Mouse (Mus musculus) C2C12 (cell line): ENCODE data around the gene Atg4c. TPM values are rescaled to one million over a fixed set of nuclear protein-coding genes. Genes with fewer than 3 reads are reported as not detected.
A peak's percentile ranks its signal among the peaks of the same experiment; 100 is the strongest.

Experiments used
- H3K27me3 ChIP-seq: one replicate; pipeline ENCODE4 v1.6.1; 2011; ENCODE audit not compliant: control insufficient read depth, insufficient read depth, insufficient read length
- H3K36me3 ChIP-seq: one replicate; pipeline ENCODE4 v1.6.1; 2011; ENCODE audit not compliant: control insufficient read depth, insufficient read depth
- H3K4me3 ChIP-seq: one replicate; pipeline ENCODE4 v1.5.1; 2011; ENCODE audit warnings: mild to moderate bottlenecking, control low read depth; ENCODE audit not compliant: poor library complexity, insufficient read depth, severe bottlenecking
- H3K79me2 ChIP-seq: one replicate; pipeline ENCODE4 v1.6.1; 2011; ENCODE audit not compliant: control insufficient read depth, insufficient read depth
- H3K79me3 ChIP-seq: one replicate; pipeline ENCODE4 v1.6.1; 2011; ENCODE audit warnings: low read depth, control low read depth
- H3ac ChIP-seq: one replicate; pipeline ENCODE3; 2011; ENCODE audit warnings: low read depth; ENCODE audit not compliant: control insufficient read depth, insufficient read length
- CEBPB ChIP-seq: IDR thresholded peaks from one replicate; pipeline ENCODE4 v1.6.1; 2011; ENCODE audit warnings: low read depth, mild to moderate bottlenecking, control low read depth, moderate library complexity
- CTCF ChIP-seq: IDR thresholded peaks from one replicate; pipeline ENCODE4 v1.5.1; 2011; ENCODE audit not compliant: control insufficient read depth, insufficient read depth, insufficient read length
- FOSL1 ChIP-seq: IDR thresholded peaks from one replicate; pipeline ENCODE4 v1.8.0; 2011; ENCODE audit warnings: mild to moderate bottlenecking, low read length; ENCODE audit not compliant: poor library complexity, insufficient read depth, severe bottlenecking
- MAX ChIP-seq: IDR thresholded peaks from one replicate; pipeline ENCODE4 v1.6.1; 2011; ENCODE audit warnings: mild to moderate bottlenecking, control low read depth
- MYOD1 ChIP-seq: IDR thresholded peaks from one replicate; pipeline ENCODE4 v1.6.1; 2011; ENCODE audit warnings: low read depth; ENCODE audit not compliant: control insufficient read depth, insufficient read length
- MYOG ChIP-seq: IDR thresholded peaks from one replicate; pipeline ENCODE4 v1.6.1; 2011; ENCODE audit not compliant: control insufficient read depth, insufficient read length; ENCODE audit errors: extremely low read depth
- USF1 ChIP-seq: IDR thresholded peaks from one replicate; pipeline ENCODE4 v1.6.1; 2011; ENCODE audit warnings: low read depth, mild to moderate bottlenecking, control low read depth, moderate library complexity
- polyA plus RNA-seq: library from polyadenylated mRNA; unstranded; fragments of >200 nt; fragmentation: generic; extraction: Trizol; gene quantifications from one replicate; pipeline ENCODE4 v1.2.1, GENCODE M21; 2012; ENCODE audit warnings: missing spikeins

Gene Atg4c
- polyA plus RNA-seq, 1 experiment: 2.6 TPM

DNA sequence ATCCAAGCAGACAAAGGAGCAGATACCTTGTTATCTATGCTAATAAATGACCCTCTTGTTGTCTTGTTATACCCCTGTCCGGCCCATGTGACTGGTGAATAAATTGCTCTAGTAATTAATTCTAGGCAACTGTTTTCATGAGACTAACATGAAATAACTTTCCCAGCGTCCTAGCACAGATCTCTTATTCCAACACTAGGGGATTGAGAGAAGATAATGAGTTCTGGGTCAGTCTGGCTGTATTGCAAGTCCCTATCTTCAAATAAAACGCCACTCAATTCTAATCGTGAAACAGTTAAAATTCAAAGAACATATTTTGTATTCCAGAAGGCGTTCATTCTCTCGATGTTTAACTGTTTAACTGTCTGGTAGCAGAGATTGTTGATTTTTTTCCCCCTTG, 520 bp upstream of the Atg4c start:
- TF ChIP-seq MYOD1 (no peak), CEBPB (no peak)
- Histone ChIP-seq H3K79me3 (peaks cover 2% of the 10 kb centered on the region), H3K79me2 (peaks cover 12% of the 10 kb centered on the region), H3ac (no peak overlapping the region), H3K4me3 (peak overlapping the region; percentile 61), H3K27me3 (no peaks in the 10 kb centered on the region), H3K36me3 (no peaks in the 10 kb centered on the region)

DNA sequence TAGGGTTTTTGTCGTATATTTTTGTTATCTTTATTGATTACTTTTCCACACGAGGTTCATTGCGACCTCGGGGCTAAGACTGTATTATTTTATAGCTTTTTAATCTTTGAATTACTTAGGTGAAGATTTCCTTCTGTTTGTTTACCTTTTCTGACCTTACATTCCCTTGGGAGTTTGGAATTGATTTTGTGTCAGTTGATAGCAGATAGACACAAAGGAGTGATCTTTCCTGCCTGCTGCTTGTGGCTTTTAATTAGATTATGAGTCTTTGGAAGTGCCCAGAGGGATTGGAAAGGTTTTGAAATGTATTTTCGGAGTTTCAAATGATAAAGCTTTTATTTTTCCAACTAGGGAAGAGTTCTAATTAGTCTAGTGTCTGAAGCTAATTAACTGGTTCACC, 1.1 kb downstream of the Atg4c start:
- Histone ChIP-seq H3K79me2 (peaks cover 12% of the 10 kb centered on the region), H3K4me3 (peak overlapping the region; percentile 61), H3K36me3 (no peaks in the 10 kb centered on the region), H3K79me3 (peaks cover 2% of the 10 kb centered on the region), H3ac (peak overlapping the region; percentile 65), H3K27me3 (no peaks in the 10 kb centered on the region)
- TF ChIP-seq FOSL1 (no peak), MYOG (no peak), CTCF (no peak), USF1 (no peak), MAX (no peak), CEBPB (no peak), MYOD1 (no peak)

DNA sequence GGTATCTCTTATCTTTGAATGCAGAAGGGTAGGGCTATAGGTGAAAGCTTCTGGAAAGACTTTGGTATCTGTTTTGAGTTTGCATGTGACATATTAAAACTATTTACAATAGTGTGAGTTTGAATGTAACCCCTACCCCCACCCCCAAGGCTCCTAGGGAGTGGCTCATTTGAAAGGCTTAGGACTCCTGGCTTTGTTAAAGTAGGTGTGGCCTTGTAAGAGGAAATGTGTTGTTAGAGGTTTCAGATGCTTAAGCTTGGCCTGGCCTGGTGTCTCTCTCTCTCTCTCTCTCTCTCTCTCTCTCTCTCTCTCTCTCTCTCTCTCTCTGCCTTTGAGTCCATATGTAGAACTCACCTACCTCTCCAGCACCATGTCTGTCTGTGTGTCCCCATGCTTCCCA, 5.0 kb downstream of the Atg4c start:
- Histone ChIP-seq H3K36me3 (no peaks in the 10 kb centered on the region), H3K27me3 (no peaks in the 10 kb centered on the region), H3K4me3 (no peak overlapping the region), H3K79me2 (peaks cover 12% of the 10 kb centered on the region), H3K79me3 (peaks cover 2% of the 10 kb centered on the region), H3ac (no peak overlapping the region)
- TF ChIP-seq MYOD1 (no peak), CTCF (no peak), CEBPB (no peak)

DNA sequence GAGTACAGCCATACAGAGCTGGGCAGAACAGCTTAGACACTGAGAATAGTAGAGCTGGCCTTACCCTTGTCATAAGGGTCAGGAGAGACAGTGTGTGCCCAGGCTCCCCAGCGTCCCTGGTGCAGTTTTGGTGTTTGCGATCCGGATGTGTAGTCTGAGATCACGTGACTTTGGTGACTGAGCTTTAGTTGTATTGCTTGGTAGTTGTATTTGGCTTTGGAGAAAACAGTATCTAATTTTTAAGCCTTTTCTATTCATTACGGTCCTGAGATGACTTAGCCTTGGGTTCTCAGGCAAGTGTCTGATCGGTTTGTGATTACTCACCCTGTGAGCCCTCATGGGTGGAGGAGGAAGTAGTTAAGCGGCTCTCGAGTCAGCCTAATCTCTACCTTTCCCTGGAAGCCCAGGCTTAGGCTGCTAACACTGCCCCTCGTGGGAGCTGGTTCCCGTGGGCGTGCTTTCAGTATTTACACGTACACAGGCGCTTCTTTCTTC, 6.1 kb downstream of the Atg4c start:
- Histone ChIP-seq H3K4me3 (no peak overlapping the region), H3ac (no peak overlapping the region), H3K27me3 (no peaks in the 10 kb centered on the region), H3K79me3 (peaks cover under 1% of the 10 kb centered on the region), H3K36me3 (no peaks in the 10 kb centered on the region), H3K79me2 (peaks cover 2% of the 10 kb centered on the region)
- TF ChIP-seq MAX: no peak
- TF ChIP-seq FOSL1: no peak
- no peak for TF ChIP-seq USF1
- no peak for TF ChIP-seq MYOG
- TF ChIP-seq CTCF: no peak
- TF ChIP-seq MYOD1: no peak
- TF ChIP-seq CEBPB: no peak

DNA sequence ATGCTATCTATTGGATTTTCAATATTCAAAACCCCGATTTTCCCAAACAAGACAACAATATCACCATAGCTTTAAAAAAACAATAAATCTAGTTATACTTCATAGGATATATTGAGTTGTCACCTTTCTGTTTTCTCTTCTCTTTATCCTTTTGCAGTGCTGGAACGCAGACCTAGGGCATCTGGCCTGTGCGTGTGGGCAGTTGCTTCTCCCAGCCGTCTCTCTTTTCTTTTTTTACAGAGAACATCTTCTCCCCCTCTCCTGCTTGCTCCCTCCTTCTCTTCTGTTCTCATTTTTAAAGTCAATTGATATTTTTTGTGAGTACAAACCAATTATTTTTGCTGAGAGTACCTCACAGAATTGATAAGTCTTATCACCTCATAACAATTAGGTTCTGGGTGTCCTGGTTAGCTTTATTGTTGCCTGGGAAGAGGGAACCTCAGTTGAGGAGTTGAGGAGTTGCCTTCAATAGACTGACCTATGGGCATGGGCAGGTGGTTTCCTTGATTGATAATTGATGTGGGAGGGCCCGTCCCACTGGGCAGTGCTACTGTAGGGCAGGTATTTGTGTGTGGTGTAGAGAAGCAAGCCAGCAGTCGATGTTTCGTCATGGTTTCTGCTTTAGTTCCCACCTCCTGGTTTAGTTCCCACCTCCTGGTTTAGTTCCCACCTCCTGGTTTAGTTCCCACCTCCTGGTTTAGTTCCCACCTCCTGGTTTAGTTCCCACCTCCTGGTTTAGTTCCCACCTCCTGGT, 6.8 kb downstream of the Atg4c start:
- H3K79me3 ChIP-seq: no peaks in the 10 kb centered on the region
- no peak overlapping the region for H3K4me3 ChIP-seq
- TF ChIP-seq MYOG (no peak), MYOD1 (no peak), FOSL1 (no peak), MAX (no peak), USF1 (no peak), CTCF (no peak), CEBPB (no peak)

DNA sequence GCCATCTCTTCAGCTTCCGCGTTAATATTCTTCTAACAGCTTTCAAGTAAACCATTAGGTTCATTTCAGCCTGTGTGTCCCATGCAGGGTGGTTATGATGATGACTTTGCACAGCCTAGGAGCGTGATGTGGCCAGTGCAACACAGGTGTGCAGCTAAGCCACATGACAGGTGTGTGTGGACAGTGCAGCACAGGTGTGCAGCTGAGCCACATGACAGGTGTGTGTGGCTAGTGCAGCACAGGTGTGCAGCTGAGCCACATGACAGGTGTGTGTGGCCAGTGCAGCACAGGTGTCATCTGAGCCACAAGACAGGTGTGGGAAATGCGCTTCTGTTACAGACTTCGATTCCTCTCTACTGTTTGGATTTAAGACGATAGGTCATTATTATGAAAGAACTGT, 12.0 kb downstream of the Atg4c start:
- Histone ChIP-seq H3K79me2 (no peaks in the 10 kb centered on the region), H3K79me3 (no peaks in the 10 kb centered on the region), H3K4me3 (no peak overlapping the region), H3K36me3 (no peaks in the 10 kb centered on the region), H3ac (no peak overlapping the region), H3K27me3 (no peaks in the 10 kb centered on the region)
- TF ChIP-seq MYOD1: no peak

More for the DNA sequence above, 6.8 kb downstream of the Atg4c start:
- Histone ChIP-seq H3ac (no peak overlapping the region), H3K27me3 (no peaks in the 10 kb centered on the region), H3K36me3 (no peaks in the 10 kb centered on the region), H3K79me2 (no peaks in the 10 kb centered on the region)
